Mouse (Mus musculus): Measurements from ENCODE around the gene Ncdn. TPM values are rescaled to one million over a fixed set of nuclear protein-coding genes. Genes with fewer than 3 reads are reported as not detected.

The Ncdn gene
- polyA plus RNA-seq (2015; fragmentation: Nextera tagmentation; extraction: Ambion mirVana): 31.8 and 34.6 TPM in 2 replicates

DNA sequence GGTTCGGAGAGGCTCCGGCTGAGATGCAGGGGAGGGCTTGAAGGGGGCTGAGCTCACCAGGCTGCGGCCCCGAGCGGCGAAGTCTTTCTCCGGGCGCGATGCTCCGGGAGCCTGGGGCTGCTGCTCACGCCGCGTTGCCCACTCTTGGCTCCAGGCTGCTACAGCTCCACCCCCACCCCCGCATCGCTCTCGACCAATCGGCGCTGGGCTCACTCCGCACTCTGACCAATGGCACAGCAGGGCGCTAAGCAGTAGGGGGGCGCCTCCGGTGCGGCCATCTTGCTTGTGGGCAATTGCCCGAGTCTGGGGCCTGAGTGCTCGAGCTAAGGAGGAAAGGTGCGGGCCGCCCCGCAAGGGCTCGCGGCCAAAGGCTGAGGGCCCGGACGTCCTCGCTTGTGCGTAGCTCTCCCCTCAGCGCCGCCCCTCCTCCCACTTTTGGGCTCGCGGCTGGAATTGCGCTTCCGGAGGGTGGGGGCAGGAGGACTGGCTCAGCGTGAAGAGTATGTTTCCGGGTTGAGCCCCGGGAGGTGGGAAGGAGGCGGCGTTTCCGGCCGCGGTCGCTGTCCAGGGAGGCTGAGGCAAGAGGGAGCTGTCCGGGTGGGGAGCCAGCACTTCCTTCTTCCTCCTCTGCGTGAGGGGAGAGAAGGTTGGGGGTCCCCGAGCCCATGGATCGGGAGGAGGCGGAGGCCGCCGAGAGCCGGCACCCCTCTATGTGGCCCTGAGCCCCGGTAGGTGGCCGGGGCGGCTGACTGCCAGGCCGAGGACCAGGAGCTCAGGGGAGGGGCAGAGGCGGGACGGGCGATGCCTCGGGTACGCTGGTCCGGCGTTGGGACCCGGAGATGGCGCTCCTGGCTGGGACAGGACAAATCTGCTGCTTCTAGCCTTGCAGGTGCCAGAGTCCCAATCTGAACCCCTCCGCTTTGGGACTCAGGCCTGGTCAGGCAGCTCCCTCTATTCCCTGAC, at the start of gene Ncdn, which contains the start of gene AU040320:
Ncdn (minus strand) TSS at position 171 of the 963 bp plus-strand sequence.
AU040320 (plus strand) TSS at position 277 of the 963 bp plus-strand sequence.
- ATAC-seq (ENCODE audit: low FRiP score, low read depth): peak; percentile 99
- WGBS: under 1% methylated on average over 70 of the region's 71 CpGs
- peaks cover 46% of the 10 kb centered on the region for H3K4me1 ChIP-seq
- no peaks in the 10 kb centered on the region for H3K9me3 ChIP-seq
- H3K4me2 ChIP-seq (replicated peaks): peak within 1 kb of the TSS; percentile 100
- H3K27me3 ChIP-seq: no peaks in the 10 kb centered on the region
- peak within 1 kb of the TSS; percentile 84 for H3K27ac ChIP-seq
- peaks cover 31% of the 10 kb centered on the region for H3K36me3 ChIP-seq
- peak within 1 kb of the TSS; percentile 84 for H3K9ac ChIP-seq
- H3K4me3 ChIP-seq: peak within 1 kb of the TSS; percentile 77

GRCm38 (mm10) chr4:126802174-126802573, 48.9 kb upstream of the Ncdn start:
- H3K27ac ChIP-seq: no peak overlapping the region
- H3K36me3 ChIP-seq: no peaks in the 10 kb centered on the region; the same call in 1 of the 2 replicates
- H3K27me3 ChIP-seq: no peaks in the 10 kb centered on the region
- WGBS: 89% methylated on average over 8 of the region's 8 CpGs
- H3K4me3 ChIP-seq: no peak overlapping the region
- no peaks in the 10 kb centered on the region for H3K9me3 ChIP-seq
- H3K4me1 ChIP-seq: 0 out of 2 replicates have a peak, but pooled peaks cover 4% of the 10 kb centered on the region
- no peak overlapping the region for H3K4me2 ChIP-seq (replicated peaks)
- ATAC-seq (ENCODE audit: low FRiP score, low read depth): no peak
- no peak overlapping the region for H3K9ac ChIP-seq

- no peaks in the 10 kb centered on the region for H3K4me1 ChIP-seq
- peaks cover 49% of the 10 kb centered on the region for H3K36me3 ChIP-seq
- no peak overlapping the region for H3K4me3 ChIP-seq
- H3K27ac ChIP-seq: no peak overlapping the region
- no peak for ATAC-seq (ENCODE audit: low FRiP score, low read depth)
- H3K9me3 ChIP-seq: peaks cover 3% of the 10 kb centered on the region; the same call in 1 of the 2 replicates
- no peak overlapping the region for H3K4me2 ChIP-seq (replicated peaks)
- no peak overlapping the region for H3K9ac ChIP-seq
- H3K27me3 ChIP-seq: no peaks in the 10 kb centered on the region
- 92% methylated on average over 7 of the region's 7 CpGs for WGBS
Measured at GRCm38 (mm10) chr4:126792341-126793102, 39.3 kb upstream of the Ncdn start.

- Histone ChIP-seq H3K9ac (no peak overlapping the region), H3K4me2 (replicated peaks) (peak overlapping the region; percentile 37), H3K27ac (peak overlapping the region; percentile 72), H3K4me3 (no peak overlapping the region), H3K4me1 (peaks cover 53% of the 10 kb centered on the region), H3K9me3 (no peaks in the 10 kb centered on the region), H3K27me3 (no peaks in the 10 kb centered on the region), H3K36me3 (0 out of 2 replicates have a peak, but pooled peaks cover 2% of the 10 kb centered on the region)
- 45% methylated on average over 8 of the region's 8 CpGs for WGBS
- no peak for ATAC-seq (ENCODE audit: low FRiP score, low read depth)
Measured at GRCm38 (mm10) chr4:126782996-126783395, 29.8 kb upstream of the Ncdn start.

GRCm38 (mm10) chr4:126782512-126782911, 29.3 kb upstream of the Ncdn start:
- no peak for ATAC-seq (ENCODE audit: low FRiP score, low read depth)
- H3K9me3 ChIP-seq: no peaks in the 10 kb centered on the region
- no peaks in the 10 kb centered on the region for H3K27me3 ChIP-seq
- no peak overlapping the region for H3K9ac ChIP-seq
- H3K4me3 ChIP-seq: no peak overlapping the region
- no peaks in the 10 kb centered on the region for H3K36me3 ChIP-seq
- peaks cover 55% of the 10 kb centered on the region for H3K4me1 ChIP-seq
- H3K4me2 ChIP-seq (replicated peaks): peak overlapping the region; percentile 37
- 54% methylated on average over 8 of the region's 8 CpGs for WGBS
- peak overlapping the region; percentile 72 for H3K27ac ChIP-seq

- peak overlapping the region; percentile 72 for H3K27ac ChIP-seq
- no peaks in the 10 kb centered on the region for H3K27me3 ChIP-seq
- H3K4me1 ChIP-seq: peaks cover 61% of the 10 kb centered on the region
- no peaks in the 10 kb centered on the region for H3K9me3 ChIP-seq
- H3K36me3 ChIP-seq: no peaks in the 10 kb centered on the region
- ATAC-seq (ENCODE audit: low FRiP score, low read depth): no peak
- peak overlapping the region; percentile 37; the same call in 1 of the 2 replicates for H3K4me2 ChIP-seq (replicated peaks)
- H3K4me3 ChIP-seq: no peak overlapping the region
- WGBS: 40% methylated on average over 3 of the region's 3 CpGs
- no peak overlapping the region for H3K9ac ChIP-seq
Measured at GRCm38 (mm10) chr4:126781871-126782270, 28.6 kb upstream of the Ncdn start.

DNA sequence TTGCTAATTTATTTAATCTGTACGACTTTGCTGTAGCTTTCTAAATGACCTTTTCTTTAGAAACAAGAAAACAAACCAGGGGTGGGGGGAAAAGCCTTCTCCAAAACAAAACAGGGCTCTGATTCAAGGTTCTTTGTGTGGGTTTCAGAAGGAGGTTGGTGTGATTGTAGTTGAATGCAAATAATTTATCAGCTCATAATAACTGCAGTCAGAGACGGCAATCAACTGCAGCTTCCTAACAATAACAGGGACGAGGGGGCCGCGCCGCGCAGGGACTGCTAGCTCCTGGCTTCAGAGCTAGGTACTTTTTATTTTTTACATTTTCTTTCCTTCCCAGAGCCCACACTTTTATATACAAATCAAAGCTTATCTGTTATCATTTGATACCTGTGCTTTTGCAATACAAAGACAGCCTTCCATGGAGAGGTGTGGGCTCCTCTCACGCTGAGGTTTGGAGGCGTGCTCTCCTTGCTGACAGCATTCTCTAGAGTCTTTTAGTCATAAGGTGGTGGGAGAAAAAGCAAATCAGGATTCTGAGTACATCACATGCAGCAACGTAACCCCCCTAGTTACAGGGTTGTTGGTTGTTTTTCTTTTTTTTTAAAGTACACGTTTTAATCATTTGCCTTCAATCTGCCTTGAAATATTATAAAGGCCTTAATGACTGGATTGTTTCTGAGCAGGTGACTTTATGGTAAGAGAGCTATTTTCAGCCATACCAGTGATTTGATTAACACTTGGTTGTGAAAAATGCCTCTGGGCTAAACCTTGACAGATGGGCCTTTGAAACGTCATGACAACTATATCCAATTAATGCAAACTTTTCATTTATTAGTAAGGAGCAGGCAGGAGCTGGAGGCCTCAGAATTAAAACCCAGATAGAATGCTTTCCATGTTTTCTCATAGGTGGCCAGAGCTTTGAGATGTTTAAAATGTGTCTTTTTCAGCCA, 26.9 kb upstream of the Ncdn start:
- 46% methylated on average over 12 of the region's 12 CpGs for WGBS
- peaks cover 66% of the 10 kb centered on the region for H3K4me1 ChIP-seq
- H3K4me3 ChIP-seq: no peak overlapping the region
- no peaks in the 10 kb centered on the region for H3K36me3 ChIP-seq
- H3K9ac ChIP-seq: no peak overlapping the region
- peak overlapping the region; percentile 2; the same call in 1 of the 2 replicates for H3K4me2 ChIP-seq (replicated peaks)
- peak overlapping the region; percentile 72; the same call in 1 of the 2 replicates for H3K27ac ChIP-seq
- no peaks in the 10 kb centered on the region for H3K9me3 ChIP-seq
- no peak for ATAC-seq (ENCODE audit: low FRiP score, low read depth)
- H3K27me3 ChIP-seq: no peaks in the 10 kb centered on the region

GRCm38 (mm10) chr4:126779148-126779581, 25.9 kb upstream of the Ncdn start:
- ATAC-seq (ENCODE audit: low FRiP score, low read depth): no peak
- peaks cover 72% of the 10 kb centered on the region for H3K4me1 ChIP-seq
- H3K27ac ChIP-seq: no peak overlapping the region
- H3K36me3 ChIP-seq: no peaks in the 10 kb centered on the region
- 36% methylated on average over 8 of the region's 8 CpGs for WGBS
- H3K9ac ChIP-seq: no peak overlapping the region
- no peak overlapping the region for H3K4me3 ChIP-seq
- no peaks in the 10 kb centered on the region for H3K9me3 ChIP-seq
- no peaks in the 10 kb centered on the region for H3K27me3 ChIP-seq
- no peak overlapping the region for H3K4me2 ChIP-seq (replicated peaks)

GRCm38 (mm10) chr4:126775182-126775581, 21.9 kb upstream of the Ncdn start:
- Histone ChIP-seq H3K27ac (no peak overlapping the region), H3K4me3 (no peak overlapping the region), H3K27me3 (no peaks in the 10 kb centered on the region), H3K4me2 (replicated peaks) (no peak overlapping the region), H3K9me3 (no peaks in the 10 kb centered on the region), H3K36me3 (peaks cover 4% of the 10 kb centered on the region; the same call in 1 of the 2 replicates), H3K9ac (no peak overlapping the region), H3K4me1 (peaks cover 35% of the 10 kb centered on the region)
- WGBS: 27% methylated on average over 1 of the region's 1 CpGs
- ATAC-seq (ENCODE audit: low FRiP score, low read depth): no peak

DNA sequence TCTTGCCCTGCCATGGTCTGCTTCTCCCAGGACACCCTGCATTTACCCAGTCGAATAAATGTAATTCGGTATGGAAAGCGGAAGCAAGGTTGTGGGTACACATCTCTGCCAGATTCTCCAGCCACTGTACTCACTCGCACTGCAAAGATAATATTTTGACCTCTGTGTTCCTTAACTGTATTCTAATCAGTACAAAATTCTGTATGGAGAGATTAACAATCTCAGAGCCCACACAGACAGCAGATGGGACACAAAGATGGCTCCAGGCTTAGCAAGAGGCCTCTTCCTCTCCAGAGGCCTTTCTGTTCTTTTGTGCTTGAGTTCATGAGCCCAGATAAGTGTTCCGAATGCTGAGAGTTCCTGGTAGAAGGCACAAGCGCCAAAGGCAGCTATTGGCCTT, 20.6 kb upstream of the Ncdn start:
- Histone ChIP-seq H3K4me1 (peaks cover 23% of the 10 kb centered on the region), H3K4me3 (no peak overlapping the region), H3K27ac (no peak overlapping the region), H3K27me3 (no peaks in the 10 kb centered on the region), H3K9me3 (no peaks in the 10 kb centered on the region), H3K9ac (no peak overlapping the region), H3K36me3 (peaks cover 8% of the 10 kb centered on the region), H3K4me2 (replicated peaks) (no peak overlapping the region)
- no peak for ATAC-seq (ENCODE audit: low FRiP score, low read depth)
- 95% methylated on average over 6 of the region's 6 CpGs for WGBS

DNA sequence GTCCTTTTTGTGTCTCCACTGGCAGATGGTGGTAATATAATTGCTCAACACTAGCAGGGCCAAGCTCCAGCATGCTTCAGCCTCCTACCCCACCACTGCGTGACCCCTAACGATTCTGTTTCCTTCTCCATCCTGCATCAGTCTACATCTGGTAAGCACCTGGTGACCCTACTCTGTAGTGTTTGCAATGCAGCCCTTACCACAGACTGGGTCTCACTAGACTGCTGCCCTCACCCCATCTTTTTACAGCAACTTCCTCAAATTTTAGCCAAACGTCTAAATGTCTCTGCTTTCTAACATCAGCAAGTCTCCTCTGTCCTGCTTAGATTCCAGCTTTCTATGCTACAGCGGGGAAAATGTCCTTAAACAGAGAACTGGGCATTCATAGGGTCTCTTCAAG, 17.6 kb upstream of the Ncdn start:
- no peaks in the 10 kb centered on the region for H3K27me3 ChIP-seq
- H3K9ac ChIP-seq: no peak overlapping the region
- H3K4me3 ChIP-seq: no peak overlapping the region
- no peaks in the 10 kb centered on the region for H3K9me3 ChIP-seq
- no peak overlapping the region for H3K27ac ChIP-seq
- H3K36me3 ChIP-seq: peaks cover 12% of the 10 kb centered on the region
- H3K4me1 ChIP-seq: peaks cover 11% of the 10 kb centered on the region; the same call in 1 of the 2 replicates
- no peak overlapping the region for H3K4me2 ChIP-seq (replicated peaks)
- 49% methylated on average over 4 of the region's 4 CpGs for WGBS
- no peak for ATAC-seq (ENCODE audit: low FRiP score, low read depth)
